Mouse (Mus musculus) cerebellum, adult 11-12 months (tissue): Measurements from ENCODE around the gene Gm3264.
"Not testable (repeated sequence)": the region's sequence is repeated elsewhere in the genome, so short reads cannot be mapped to it uniquely, and the experiment has no call there.

Experiments used
- DNase-seq: peaks from one replicate; pipeline ENCODE4 v3.0.0; 2022

The Gm3264 gene

DNA sequence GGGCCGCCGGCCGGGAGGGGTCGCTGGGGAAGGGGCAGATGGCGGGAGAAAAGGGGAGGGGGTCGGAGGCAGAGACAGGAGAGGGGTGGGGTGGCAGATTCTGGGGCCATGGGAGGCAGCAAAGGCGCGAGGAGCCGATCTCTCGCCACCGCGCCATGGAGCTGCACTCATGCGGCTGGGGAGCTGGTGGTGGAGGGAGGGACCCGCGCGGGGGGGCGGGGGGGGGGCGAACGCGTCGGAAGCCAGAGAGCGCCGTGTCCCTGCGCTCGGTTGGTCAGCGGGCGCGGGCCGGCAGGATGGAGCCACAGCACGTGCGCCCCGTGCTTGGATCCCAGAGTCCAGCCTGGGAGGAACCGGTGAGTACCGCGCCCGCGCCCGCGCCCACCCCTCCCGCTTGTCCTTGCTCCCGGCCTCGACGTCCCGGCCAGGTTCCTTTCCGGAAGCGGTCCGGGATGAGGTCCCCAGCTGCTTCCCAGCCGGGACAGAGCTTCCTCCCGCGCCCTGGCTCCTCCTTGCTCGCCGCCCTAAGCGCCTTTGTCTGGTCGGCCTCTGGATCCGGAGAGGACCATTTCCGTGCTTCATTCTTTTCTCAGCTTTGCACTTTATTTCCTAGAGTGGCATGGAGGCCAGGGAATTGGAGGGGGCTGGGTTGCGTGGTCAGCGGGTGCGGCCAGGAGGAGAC lies at the start of gene Gm3264:
Gm3264 (plus strand) TSS at position 278 of the 682 bp plus-strand sequence.
- DNase-seq, result peak; percentile 2

- DNase-seq, result not testable (repeated sequence)
These were observed 49.0 kb upstream of the Gm3264 start for GRCm38 (mm10) chr14:4806421-4806820.

DNA sequence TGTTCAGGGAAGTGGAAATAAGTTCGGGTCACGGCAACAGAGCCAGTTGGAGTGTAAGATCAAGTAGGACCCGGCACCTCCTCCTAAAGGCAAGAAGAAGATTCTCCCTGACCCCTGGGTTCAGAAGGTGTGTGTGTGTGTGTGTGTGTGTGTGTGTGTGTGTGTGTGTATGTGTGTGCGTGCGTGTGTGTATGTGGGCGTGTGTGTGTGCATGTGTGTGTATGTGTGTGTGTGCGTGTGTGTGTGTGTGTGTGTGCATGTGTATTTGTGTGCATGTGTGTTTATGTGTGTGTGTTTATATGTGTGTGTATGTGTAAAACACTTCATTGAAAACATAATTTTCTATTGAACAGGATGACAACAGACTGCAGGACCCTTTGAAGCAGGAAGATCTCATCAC lies 33.4 kb upstream of the Gm3264 start:
- not testable (repeated sequence) for DNase-seq

DNA sequence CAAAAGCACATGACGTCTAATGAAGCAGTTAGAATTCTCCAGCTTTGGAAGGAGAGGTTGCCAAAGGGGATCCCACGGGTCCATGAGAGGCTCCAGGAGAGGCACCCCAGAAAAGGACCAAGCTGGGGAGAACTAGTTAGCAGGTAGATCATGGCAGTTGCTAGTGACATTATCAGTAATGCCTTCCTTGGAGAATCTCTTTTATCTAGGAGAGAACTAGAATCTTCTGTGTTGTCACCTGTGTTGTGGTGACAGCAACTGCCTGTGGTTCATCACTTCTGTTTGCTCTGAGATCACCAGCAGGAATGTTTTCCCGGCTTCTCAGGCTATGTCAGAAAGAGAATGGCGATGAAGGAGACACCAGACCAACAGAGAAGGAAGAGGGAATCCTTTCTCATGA lies 17.6 kb upstream of the Gm3264 start, which contains the start of gene Gm3269:
Gm3269 (plus strand) TSS at position 301 of the 400 bp plus-strand sequence.
- not testable (repeated sequence) for DNase-seq

GRCm38 (mm10) chr14:4892116-4892515 lies 36.7 kb downstream of the Gm3264 start, which contains the start of gene Gm3278:
Gm3278 (plus strand) TSS chr14:4892416.
- DNase-seq, result not testable (repeated sequence)
